Mouse (Mus musculus) limb, embryonic 15.5 days (tissue): ENCODE data around the gene Dusp15. TPM values are rescaled to one million over a fixed set of nuclear protein-coding genes. Genes with fewer than 3 reads are reported as not detected.

ENCODE experiments used
- ATAC-seq: fragments of 200-750 bp; cut with Nextera tagmentation; 2 replicates; pipeline ENCODE4 v1.8.0; 2017; ENCODE audit warnings: low read depth, moderate TSS enrichment; ENCODE audit not compliant: insufficient number of reproducible peaks, low FRiP score, low TSS enrichment
- H3K27ac ChIP-seq: fragments of 300-500 bp; sonication (generic); 2 replicates; pipeline ENCODE4 v1.5.1; 2015; ENCODE audit warnings: moderate library complexity, mild to moderate bottlenecking, inconsistent platforms
- H3K27me3 ChIP-seq: fragments of 300-500 bp; sonication (generic); 2 replicates; pipeline ENCODE4 v1.6.1; 2015; ENCODE audit warnings: inconsistent platforms
- H3K36me3 ChIP-seq: fragments of 300-500 bp; sonication (generic); 2 replicates; pipeline ENCODE4 v1.6.1; 2015; ENCODE audit warnings: inconsistent platforms
- H3K4me1 ChIP-seq: fragments of 300-500 bp; sonication (generic); 2 replicates; pipeline ENCODE4 v1.6.1; 2015; ENCODE audit warnings: inconsistent platforms
- H3K4me2 ChIP-seq: fragments of 300-500 bp; sonication (generic); 2 replicates; pipeline ENCODE4 v1.6.1; 2015; ENCODE audit warnings: mild to moderate bottlenecking, inconsistent platforms
- H3K4me3 ChIP-seq: fragments of 300-500 bp; sonication (generic); 2 replicates; pipeline ENCODE4 v1.5.1; 2015; ENCODE audit warnings: mild to moderate bottlenecking, inconsistent platforms
- H3K9ac ChIP-seq: fragments of 300-500 bp; sonication (generic); 2 replicates; pipeline ENCODE4 v1.6.1; 2015; ENCODE audit warnings: inconsistent platforms
- H3K9me3 ChIP-seq: fragments of 300-500 bp; sonication (generic); 2 replicates; pipeline ENCODE4 v1.6.1; 2016; ENCODE audit warnings: inconsistent platforms
- WGBS: fragments of 180-500 bp; shearing (Covaris S2); methylation state at CpG from one replicate; pipeline ENCODE4 v1.1.7; 2015; 5-methylcytosine and 5-hydroxymethylcytosine counted together
- polyA plus RNA-seq: library from polyadenylated mRNA; unstranded; fragments of >200 nt; fragmentation: Nextera tagmentation; extraction: Ambion mirVana; gene quantifications from 2 replicates; pipeline ENCODE4 v1.2.1, GENCODE M21; 2015

Gene Dusp15
- polyA plus RNA-seq, 1 experiment from 2014 or later: 0.38 TPM

DNA sequence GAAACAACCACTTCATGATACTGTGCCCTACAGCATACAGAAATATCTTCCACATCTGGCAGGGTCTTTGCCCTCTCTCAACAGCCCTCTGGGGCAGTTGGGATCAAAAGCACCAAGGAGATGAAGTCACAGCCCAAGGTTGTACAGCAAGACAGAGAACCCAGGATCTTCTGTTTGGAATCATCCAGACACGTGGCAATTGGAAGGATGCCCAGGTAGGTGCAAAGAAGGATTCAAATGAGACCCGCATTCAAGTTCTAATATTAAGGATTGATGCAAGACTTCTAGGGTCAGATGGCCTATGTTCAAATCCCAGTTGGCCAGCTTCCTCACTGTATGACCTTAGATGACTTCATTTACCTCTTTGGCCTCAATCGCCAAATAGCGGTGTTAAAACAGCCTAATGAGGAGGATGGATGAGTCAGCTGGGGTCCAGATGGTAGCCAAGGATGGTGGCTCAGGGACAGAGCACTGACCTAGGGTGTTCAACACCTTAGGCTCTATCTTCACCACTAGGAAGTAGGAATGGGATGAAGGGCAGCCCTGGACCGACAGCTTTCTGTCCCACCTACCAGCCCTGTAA lies 3.0 kb downstream of the Dusp15 start:
- Histone ChIP-seq H3K27ac (no peak overlapping the region), H3K4me2 (no peak overlapping the region), H3K27me3 (peaks cover 71% of the 10 kb centered on the region), H3K4me3 (no peak overlapping the region), H3K9ac (no peak overlapping the region), H3K4me1 (peaks cover 16% of the 10 kb centered on the region), H3K9me3 (no peaks in the 10 kb centered on the region), H3K36me3 (no peaks in the 10 kb centered on the region)
- ATAC-seq: no peak
- 75% methylated on average over 5 of the region's 5 CpGs for WGBS

DNA sequence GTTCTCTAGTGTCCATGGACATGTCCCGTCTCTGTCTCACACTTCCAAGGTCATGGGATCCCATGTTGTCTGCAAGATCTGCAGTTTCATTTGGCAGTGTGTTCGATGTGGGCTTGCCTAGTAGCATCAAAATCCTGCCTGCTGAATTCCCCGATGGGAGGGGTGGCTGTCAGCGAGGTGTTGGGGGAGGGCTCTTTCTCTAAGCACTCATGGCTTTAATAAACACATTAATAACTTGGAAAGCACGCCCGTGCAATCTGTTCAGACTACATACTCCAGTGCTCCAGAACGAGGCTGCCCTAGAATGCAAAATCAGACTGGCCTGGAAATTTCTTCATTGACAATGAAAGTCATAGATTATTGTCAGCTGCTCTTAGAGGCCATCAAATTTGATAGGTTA lies 4.4 kb downstream of the Dusp15 start:
- no peak overlapping the region for H3K9ac ChIP-seq
- no peak overlapping the region for H3K27ac ChIP-seq
- no peaks in the 10 kb centered on the region for H3K36me3 ChIP-seq
- no peak for ATAC-seq
- no peaks in the 10 kb centered on the region for H3K9me3 ChIP-seq
- 42% methylated on average over 7 of the region's 7 CpGs for WGBS
- H3K4me1 ChIP-seq: peaks cover 26% of the 10 kb centered on the region
- H3K4me3 ChIP-seq: no peak overlapping the region
- no peak overlapping the region for H3K4me2 ChIP-seq
- peaks cover 80% of the 10 kb centered on the region for H3K27me3 ChIP-seq

DNA sequence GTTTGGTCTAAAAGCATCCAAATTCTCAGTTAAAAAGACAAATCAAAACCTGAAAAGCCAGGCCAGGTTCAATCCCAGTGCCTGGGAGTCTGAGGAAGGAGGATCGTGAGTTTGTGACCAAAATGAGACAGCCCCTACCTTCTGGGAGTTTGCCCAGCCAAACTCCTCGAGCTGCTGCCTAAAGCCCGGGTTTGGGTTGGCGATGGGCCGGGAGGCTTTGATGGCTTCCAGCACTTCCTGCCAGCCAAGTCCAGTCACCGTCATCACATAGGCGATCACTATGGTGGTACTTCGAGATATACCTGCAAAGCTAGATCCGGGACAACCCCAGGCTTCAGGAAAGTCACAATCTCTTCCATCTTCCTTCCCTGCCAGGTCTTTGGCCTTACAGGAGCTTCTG lies 7.5 kb downstream of the Dusp15 start:
- Histone ChIP-seq H3K4me1 (peaks cover 14% of the 10 kb centered on the region), H3K27me3 (peaks cover 70% of the 10 kb centered on the region), H3K9ac (no peak overlapping the region), H3K27ac (no peak overlapping the region), H3K4me2 (no peak overlapping the region), H3K4me3 (no peak overlapping the region), H3K9me3 (no peaks in the 10 kb centered on the region), H3K36me3 (no peaks in the 10 kb centered on the region)
- 59% methylated on average over 9 of the region's 9 CpGs for WGBS
- no peak for ATAC-seq

- Histone ChIP-seq H3K27ac (no peak overlapping the region), H3K4me3 (peak overlapping the region; percentile 42), H3K27me3 (peaks cover 66% of the 10 kb centered on the region), H3K4me1 (peaks cover 14% of the 10 kb centered on the region), H3K36me3 (no peaks in the 10 kb centered on the region), H3K9ac (no peak overlapping the region), H3K9me3 (no peaks in the 10 kb centered on the region), H3K4me2 (peak overlapping the region; percentile 89)
- WGBS: 7% methylated on average over 8 of the region's 8 CpGs
- ATAC-seq: no peak
Measured at GRCm38 (mm10) chr2:152943568-152943967, 7.9 kb downstream of the Dusp15 start.

GRCm38 (mm10) chr2:152942898-152943515 lies 8.5 kb downstream of the Dusp15 start:
- under 1% methylated on average over 64 of the region's 65 CpGs for WGBS
- peaks cover 14% of the 10 kb centered on the region for H3K4me1 ChIP-seq
- peaks cover 62% of the 10 kb centered on the region for H3K27me3 ChIP-seq
- no peaks in the 10 kb centered on the region for H3K36me3 ChIP-seq
- no peak for ATAC-seq
- no peaks in the 10 kb centered on the region for H3K9me3 ChIP-seq
- peak overlapping the region; percentile 42 for H3K4me3 ChIP-seq
- no peak overlapping the region for H3K9ac ChIP-seq
- H3K27ac ChIP-seq: no peak overlapping the region
- H3K4me2 ChIP-seq: peak overlapping the region; percentile 89

DNA sequence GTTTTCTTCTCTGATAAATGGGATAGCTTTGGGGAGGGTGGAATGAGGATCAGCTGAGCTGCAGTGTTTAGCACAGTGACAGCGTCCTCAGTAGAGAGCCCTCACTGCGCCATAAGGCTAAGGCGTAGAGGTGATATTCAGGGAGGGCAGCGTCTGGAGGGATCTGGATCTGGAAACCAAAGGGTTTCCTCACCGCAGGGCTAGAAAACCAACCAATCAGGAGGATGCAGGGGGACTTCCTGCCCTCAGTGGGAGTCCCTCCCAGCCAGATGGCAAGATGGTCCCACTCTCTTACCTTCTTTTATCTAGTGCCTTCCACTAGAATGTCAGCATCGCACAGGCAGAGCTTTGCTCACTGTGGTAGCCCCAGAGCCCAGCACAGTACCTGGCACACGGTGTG lies 9.7 kb downstream of the Dusp15 start:
- H3K4me1 ChIP-seq: peaks cover 14% of the 10 kb centered on the region
- H3K4me2 ChIP-seq: no peak overlapping the region
- ATAC-seq: no peak
- H3K27me3 ChIP-seq: peaks cover 62% of the 10 kb centered on the region
- H3K4me3 ChIP-seq: no peak overlapping the region
- no peaks in the 10 kb centered on the region for H3K9me3 ChIP-seq
- 18% methylated on average over 7 of the region's 7 CpGs for WGBS
- H3K27ac ChIP-seq: no peak overlapping the region
- H3K36me3 ChIP-seq: no peaks in the 10 kb centered on the region
- no peak overlapping the region for H3K9ac ChIP-seq

DNA sequence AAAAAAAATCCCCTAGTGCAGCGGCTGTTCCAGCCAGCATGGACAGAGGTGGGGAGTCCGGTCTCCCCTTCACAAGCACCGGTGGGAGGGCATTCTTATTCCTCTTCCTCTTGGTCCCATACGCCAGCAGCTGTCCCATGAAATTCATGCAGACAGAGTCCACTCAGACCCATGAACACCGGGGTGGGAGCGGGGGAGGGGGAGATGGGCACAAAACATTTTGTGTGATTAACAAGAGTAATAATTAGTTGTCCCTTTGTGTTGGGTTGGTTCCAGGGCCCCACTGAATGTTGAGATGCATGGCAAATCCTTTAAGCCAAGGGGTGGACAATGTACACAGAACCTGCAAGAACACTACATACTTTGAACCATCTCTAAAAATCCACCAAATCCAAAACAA lies 10.4 kb downstream of the Dusp15 start:
- Histone ChIP-seq H3K27ac (no peak overlapping the region), H3K4me1 (peaks cover 14% of the 10 kb centered on the region)

GRCm38 (mm10) chr2:152939846-152940245 lies 11.7 kb downstream of the Dusp15 start:
- no peaks in the 10 kb centered on the region for H3K36me3 ChIP-seq
- H3K9me3 ChIP-seq: no peaks in the 10 kb centered on the region
- H3K4me2 ChIP-seq: no peak overlapping the region
- H3K27ac ChIP-seq: no peak overlapping the region
- H3K4me1 ChIP-seq: peaks cover 14% of the 10 kb centered on the region
- no peak overlapping the region for H3K9ac ChIP-seq
- no peak overlapping the region for H3K4me3 ChIP-seq
- ATAC-seq: no peak
- WGBS: 16% methylated on average over 4 of the region's 4 CpGs
- H3K27me3 ChIP-seq: peaks cover 51% of the 10 kb centered on the region

More for the DNA sequence above, 10.4 kb downstream of the Dusp15 start:
- ATAC-seq: no peak
- Histone ChIP-seq H3K4me3 (no peak overlapping the region), H3K4me2 (no peak overlapping the region), H3K9me3 (no peaks in the 10 kb centered on the region), H3K36me3 (no peaks in the 10 kb centered on the region), H3K9ac (no peak overlapping the region), H3K27me3 (peaks cover 61% of the 10 kb centered on the region)
- 70% methylated on average over 6 of the region's 6 CpGs for WGBS

GRCm38 (mm10) chr2:152933614-152934013 lies 17.9 kb downstream of the Dusp15 start:
- Histone ChIP-seq H3K27me3 (peaks cover 7% of the 10 kb centered on the region; the same call in 1 of the 2 replicates), H3K4me1 (peaks cover 4% of the 10 kb centered on the region), H3K4me2 (no peak overlapping the region), H3K9ac (no peak overlapping the region), H3K36me3 (no peaks in the 10 kb centered on the region), H3K9me3 (no peaks in the 10 kb centered on the region), H3K27ac (no peak overlapping the region), H3K4me3 (no peak overlapping the region)
- no peak for ATAC-seq
- 28% methylated on average over 5 of the region's 5 CpGs for WGBS

GRCm38 (mm10) chr2:152933048-152933447 lies 18.4 kb downstream of the Dusp15 start, which contains the start of gene Foxs1:
Gene Foxs1, minus strand, starts transcription at chr2:152933208.
- Histone ChIP-seq H3K4me1 (peaks cover 7% of the 10 kb centered on the region), H3K9ac (no peak within 1 kb of the TSS), H3K27me3 (peaks cover 7% of the 10 kb centered on the region; the same call in 1 of the 2 replicates), H3K36me3 (no peaks in the 10 kb centered on the region), H3K9me3 (no peaks in the 10 kb centered on the region), H3K4me2 (no peak within 1 kb of the TSS), H3K27ac (no peak within 1 kb of the TSS), H3K4me3 (no peak within 1 kb of the TSS)
- 19% methylated on average over 9 of the region's 9 CpGs for WGBS
- no peak for ATAC-seq

DNA sequence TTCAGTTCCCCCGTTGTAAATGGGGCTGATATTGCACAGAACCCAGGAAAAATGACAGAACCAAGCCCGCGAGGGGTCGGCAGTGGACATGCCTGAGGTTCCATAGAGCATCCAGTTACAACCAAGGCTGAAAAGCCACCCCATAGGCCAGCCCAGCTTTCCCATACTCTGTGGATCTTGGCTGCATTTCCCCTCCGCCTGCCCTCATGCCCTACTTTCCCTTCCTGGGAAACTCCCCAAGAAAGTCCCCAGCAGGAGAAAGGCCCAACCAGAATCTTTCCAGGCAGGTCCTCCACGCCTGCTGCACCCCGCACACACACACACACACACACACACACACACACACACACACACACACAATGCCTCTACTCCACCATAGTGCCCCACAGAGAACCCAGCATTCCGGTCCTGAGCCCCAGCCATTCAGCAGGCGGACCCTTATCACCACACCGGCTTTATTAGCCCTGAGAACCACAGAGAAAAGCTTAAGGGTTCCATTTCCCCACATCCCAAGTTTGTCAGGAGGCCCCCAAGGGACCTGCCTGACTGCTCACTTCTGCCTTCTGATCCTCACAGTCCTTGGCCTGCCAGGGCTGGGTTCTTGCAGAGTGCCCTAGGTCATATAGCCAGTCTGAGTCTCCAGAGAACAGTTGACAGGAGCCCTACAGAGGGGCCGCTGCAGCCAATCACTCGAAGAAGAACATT lies 19.9 kb downstream of the Dusp15 start:
- H3K36me3 ChIP-seq: no peaks in the 10 kb centered on the region
- no peak overlapping the region for H3K4me2 ChIP-seq
- H3K9me3 ChIP-seq: no peaks in the 10 kb centered on the region
- peaks cover 7% of the 10 kb centered on the region; the same call in 1 of the 2 replicates for H3K27me3 ChIP-seq
- no peak overlapping the region for H3K4me3 ChIP-seq
- WGBS: 71% methylated on average over 12 of the region's 12 CpGs
- ATAC-seq: no peak
- H3K27ac ChIP-seq: no peak overlapping the region
- no peak overlapping the region for H3K9ac ChIP-seq
- H3K4me1 ChIP-seq: peaks cover 11% of the 10 kb centered on the region

DNA sequence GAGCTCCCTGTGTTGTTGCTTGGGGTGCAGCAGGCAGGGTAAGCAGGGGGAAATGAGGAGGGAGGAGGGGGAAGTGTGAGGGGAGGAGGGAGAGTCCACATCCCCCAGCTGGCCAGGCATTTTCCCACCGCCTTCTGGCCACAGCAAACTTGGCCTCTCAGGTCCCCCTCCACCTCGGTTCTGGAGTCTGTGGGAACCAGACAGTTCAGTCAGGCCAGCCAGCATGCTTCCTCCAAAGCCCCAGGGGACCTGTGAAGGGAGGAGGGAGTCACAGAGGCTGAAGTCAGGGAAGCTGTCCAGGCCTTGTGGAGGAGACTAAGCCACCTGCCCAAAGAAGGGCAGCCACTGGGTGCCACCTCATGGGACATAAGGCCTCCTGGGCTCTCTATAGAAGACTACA lies 21.2 kb downstream of the Dusp15 start:
- 21% methylated on average over 2 of the region's 2 CpGs for WGBS
- H3K9ac ChIP-seq: no peak overlapping the region
- H3K4me2 ChIP-seq: no peak overlapping the region
- H3K4me3 ChIP-seq: no peak overlapping the region
- no peak for ATAC-seq
- H3K4me1 ChIP-seq: peaks cover 18% of the 10 kb centered on the region
- H3K27me3 ChIP-seq: peaks cover 4% of the 10 kb centered on the region; the same call in 1 of the 2 replicates
- H3K27ac ChIP-seq: no peak overlapping the region
- no peaks in the 10 kb centered on the region for H3K36me3 ChIP-seq
- H3K9me3 ChIP-seq: no peaks in the 10 kb centered on the region
